Mouse (Mus musculus) layer of hippocampus, adult 9-11 months (tissue): ENCODE measurements around the gene Nepro.

Experiments
- DNase-seq: peaks from one replicate; pipeline ENCODE4 v3.0.0; 2022

Nepro gene

GRCm38 (mm10) chr16:44724083-44724787, at the start of gene Nepro:
Nepro (plus strand) TSS chr16:44724301.
- DNase-seq = peak; percentile 94

- DNase-seq = no peak
These were observed 47.7 kb upstream of the Nepro start for GRCm38 (mm10) chr16:44676357-44676756.

- no peak for DNase-seq
These were observed 45.0 kb upstream of the Nepro start for GRCm38 (mm10) chr16:44679082-44679481.

GRCm38 (mm10) chr16:44679503-44679971, 44.6 kb upstream of the Nepro start:
- DNase-seq = no peak

- peak; percentile 81 for DNase-seq
These were observed 43.2 kb upstream of the Nepro start for GRCm38 (mm10) chr16:44680756-44681498.

GRCm38 (mm10) chr16:44684646-44685045, 39.5 kb upstream of the Nepro start:
- DNase-seq = no peak

GRCm38 (mm10) chr16:44685401-44685800, 38.7 kb upstream of the Nepro start:
- no peak for DNase-seq

GRCm38 (mm10) chr16:44686991-44687718, 36.9 kb upstream of the Nepro start:
- DNase-seq = no peak

GRCm38 (mm10) chr16:44687719-44688420, 36.2 kb upstream of the Nepro start:
- no peak for DNase-seq

GRCm38 (mm10) chr16:44688507-44688906, 35.6 kb upstream of the Nepro start:
- DNase-seq = no peak

GRCm38 (mm10) chr16:44690501-44690900, 33.6 kb upstream of the Nepro start:
- DNase-seq = no peak

- DNase-seq = no peak
These were observed 33.0 kb upstream of the Nepro start for GRCm38 (mm10) chr16:44691066-44691465.

- DNase-seq = peak; percentile 66
These were observed 32.5 kb upstream of the Nepro start for GRCm38 (mm10) chr16:44691561-44692141.

- DNase-seq = no peak
These were observed 31.6 kb upstream of the Nepro start for GRCm38 (mm10) chr16:44692541-44692940.

GRCm38 (mm10) chr16:44693695-44694094, 30.4 kb upstream of the Nepro start:
- DNase-seq = no peak

GRCm38 (mm10) chr16:44695214-44695858, 28.8 kb upstream of the Nepro start:
- DNase-seq = no peak

GRCm38 (mm10) chr16:44695859-44696620, 28.1 kb upstream of the Nepro start:
- no peak for DNase-seq

GRCm38 (mm10) chr16:44697473-44698205, 26.5 kb upstream of the Nepro start:
- no peak for DNase-seq

- DNase-seq = no peak
These were observed 22.9 kb upstream of the Nepro start for GRCm38 (mm10) chr16:44701155-44701554.

GRCm38 (mm10) chr16:44702272-44702671, 21.8 kb upstream of the Nepro start:
- DNase-seq = no peak
